Mouse (Mus musculus) heart, postnatal 36 days (tissue): ENCODE measurements around the gene Abhd12. TPM values are rescaled to one million over a fixed set of nuclear protein-coding genes. Genes with fewer than 3 reads are reported as not detected.
"Not testable (repeated sequence)": the region's sequence is repeated elsewhere in the genome, so short reads cannot be mapped to it uniquely, and the experiment has no call there.

Experiments
- DNase-seq, 2 experiments: peaks; one replicate each; pipeline ENCODE4 v3.0.0; 2021 to 2022
- intact Hi-C: fragments of 180-260 bp; cut with DNase I; formaldehyde crosslinking; loops from one replicate; pipeline ENCODE4 v1.15.1; 2025
- total RNA-seq, 2 experiments: library from RNA; stranded (reverse); gene quantifications; 2 replicates each; pipeline ENCODE4 v1.2.3; 2021

Abhd12 gene
- total RNA-seq, 2 experiments from 2014 or later = 47.8 to 50.3 TPM

DNA sequence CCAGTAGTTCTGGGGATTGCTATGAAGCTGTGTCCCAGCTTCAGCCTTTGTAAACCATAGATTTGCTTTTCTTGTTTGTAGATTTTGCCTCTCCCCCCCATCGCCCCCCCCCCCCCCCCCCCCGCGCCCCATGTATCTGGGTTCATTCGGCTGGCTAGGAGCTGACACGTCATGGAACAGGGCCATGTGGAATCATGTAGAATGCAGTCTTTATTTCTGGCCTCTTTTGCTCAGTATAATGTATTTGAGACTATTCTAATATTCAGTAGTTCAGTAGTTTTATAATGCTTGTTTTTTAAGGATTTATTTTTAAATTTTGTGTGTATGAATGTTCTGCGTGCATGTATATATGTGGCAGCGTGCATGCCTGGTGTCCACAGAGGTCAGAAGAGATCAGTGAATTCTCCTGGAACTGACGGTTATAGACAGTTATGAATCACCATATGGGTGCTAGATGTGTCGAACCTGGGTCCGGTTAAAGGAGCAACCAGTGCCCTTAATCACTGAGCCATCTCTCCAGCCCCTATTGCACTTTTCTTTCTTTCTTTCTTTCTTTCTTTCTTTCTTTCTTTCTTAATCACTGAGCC, 5.8 kb upstream of the Abhd12 start:
- intact Hi-C loops = no loop called here
- DNase-seq = no peak

DNA sequence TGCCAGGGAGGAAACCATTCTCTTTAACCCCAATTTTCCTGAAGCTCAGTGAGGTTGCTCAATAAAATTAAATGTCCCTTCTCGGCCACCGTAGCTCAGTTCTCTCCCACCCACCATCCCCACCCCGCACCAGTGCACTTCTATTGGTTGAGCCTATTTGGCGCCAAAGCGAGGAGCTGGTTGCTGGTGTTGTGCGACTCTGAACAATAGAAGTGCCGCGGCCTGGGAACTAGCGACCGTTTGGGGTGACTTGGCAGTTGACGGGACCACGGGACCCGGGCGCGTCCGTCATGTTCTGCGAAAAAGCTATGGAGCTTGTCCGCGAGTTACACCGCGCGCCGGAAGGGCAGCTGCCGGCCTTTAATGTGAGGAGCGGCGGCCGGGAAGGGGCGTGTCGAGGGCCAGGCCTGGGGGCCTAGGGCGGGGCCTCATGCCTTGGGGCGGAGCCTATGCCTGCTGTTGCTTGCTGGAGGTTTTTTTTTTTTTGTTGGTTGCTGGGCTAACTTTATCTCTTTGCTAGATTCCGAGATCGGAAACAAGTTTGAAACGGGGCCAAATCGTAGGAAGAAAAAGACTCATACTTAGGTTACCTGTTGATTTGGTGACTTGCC, 5.0 kb upstream of the Abhd12 start:
- peak; percentile 96 to 97 for DNase-seq
- intact Hi-C loops = loop anchor here (2.0 to 5.0 kb wide), 4 partner anchors 93 to 302 kb away; partner anchors contain the start of genes Apmap, Nanp and Ninl

DNA sequence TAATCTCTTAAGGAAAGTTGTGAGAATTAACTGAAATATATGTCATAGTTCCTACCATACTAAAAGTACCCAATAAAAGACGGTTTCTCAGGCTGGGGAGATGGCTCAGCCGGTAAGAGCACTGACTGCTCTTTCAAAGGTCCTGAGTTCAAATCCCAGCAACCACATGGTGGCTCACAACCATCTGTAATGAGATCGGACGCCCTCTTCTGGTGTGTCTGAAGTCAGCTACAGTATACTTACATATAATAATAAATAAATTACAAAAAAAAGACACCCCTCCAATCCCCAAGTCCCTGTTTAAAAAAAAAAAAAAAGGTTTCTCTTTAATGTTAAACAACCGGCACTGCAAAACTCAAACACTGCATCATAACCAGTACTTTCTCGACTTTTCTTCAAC, 4.3 kb upstream of the Abhd12 start:
- intact Hi-C loops = loop anchor here (2.0 to 5.0 kb wide), 4 partner anchors 93 to 302 kb away; partner anchors contain the start of genes Apmap, Nanp and Ninl
- not testable (repeated sequence) for DNase-seq

GRCm38 (mm10) chr2:150904936-150905450, 452 bp upstream of the Abhd12 start, which contains the start of gene Gins1:
Gins1 (plus strand) TSS chr2:150905400.
- DNase-seq = no peak
- intact Hi-C loops = loop anchor here (5.0 kb wide), 4 partner anchors 78 to 298 kb away; partner anchors contain the start of gene Apmap

DNA sequence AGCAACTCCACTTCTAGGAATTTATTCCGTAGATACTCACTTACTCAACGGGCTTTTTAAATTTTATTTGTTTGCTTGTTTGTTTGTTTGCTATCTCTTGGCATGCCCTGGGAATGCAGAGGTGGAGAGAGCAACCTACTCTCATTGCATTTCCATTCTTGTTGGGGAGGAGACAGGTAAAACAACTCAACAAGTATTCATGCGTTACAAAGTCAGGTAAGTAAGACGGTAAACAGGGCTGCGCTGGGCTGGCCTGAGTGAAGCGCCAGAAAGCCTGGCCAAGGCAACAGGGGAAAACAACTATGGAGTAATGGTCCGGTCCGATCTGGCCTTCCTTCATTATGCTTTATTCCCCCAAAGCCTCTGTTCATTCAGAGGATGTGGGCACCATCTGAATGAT, 2.2 kb downstream of the Abhd12 start:
- intact Hi-C loops = loop anchor here (5.0 kb wide), 1 partner anchor 75 kb away; no protein-coding TSS in a partner anchor
- DNase-seq = no peak

- DNase-seq = no peak
- intact Hi-C loops = loop anchor here (5.0 kb wide), 1 partner anchor 73 kb away; no protein-coding TSS in a partner anchor
Observed at GRCm38 (mm10) chr2:150900341-150900740, 4.2 kb downstream of the Abhd12 start.

DNA sequence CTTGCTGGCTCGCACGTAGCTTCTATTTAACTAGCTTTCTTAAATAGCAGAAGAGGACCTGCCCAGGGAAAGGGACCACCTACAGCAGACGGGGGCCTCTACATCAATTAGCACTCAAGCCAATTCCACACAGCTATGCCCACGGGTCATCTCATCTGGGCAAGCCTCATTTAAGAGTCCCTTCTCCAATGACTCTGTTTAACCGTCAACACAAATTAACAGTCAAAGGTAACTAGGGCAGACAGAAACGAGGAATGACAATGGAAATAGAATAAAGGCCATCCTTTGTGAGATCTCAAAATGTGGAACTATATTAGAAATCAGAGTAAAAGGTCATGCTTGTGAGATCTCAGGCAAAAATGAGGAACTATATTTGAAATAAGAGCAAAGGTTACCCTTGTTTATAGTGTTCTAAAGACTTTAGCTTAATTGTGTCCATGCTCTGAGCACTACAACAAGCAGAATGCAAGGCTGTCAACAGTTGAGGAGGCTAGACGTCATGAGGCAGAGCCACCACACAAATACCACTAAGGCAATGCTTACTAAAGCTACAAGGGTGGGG, 8.8 kb downstream of the Abhd12 start:
- no peak for DNase-seq
- intact Hi-C loops = no loop called here

DNA sequence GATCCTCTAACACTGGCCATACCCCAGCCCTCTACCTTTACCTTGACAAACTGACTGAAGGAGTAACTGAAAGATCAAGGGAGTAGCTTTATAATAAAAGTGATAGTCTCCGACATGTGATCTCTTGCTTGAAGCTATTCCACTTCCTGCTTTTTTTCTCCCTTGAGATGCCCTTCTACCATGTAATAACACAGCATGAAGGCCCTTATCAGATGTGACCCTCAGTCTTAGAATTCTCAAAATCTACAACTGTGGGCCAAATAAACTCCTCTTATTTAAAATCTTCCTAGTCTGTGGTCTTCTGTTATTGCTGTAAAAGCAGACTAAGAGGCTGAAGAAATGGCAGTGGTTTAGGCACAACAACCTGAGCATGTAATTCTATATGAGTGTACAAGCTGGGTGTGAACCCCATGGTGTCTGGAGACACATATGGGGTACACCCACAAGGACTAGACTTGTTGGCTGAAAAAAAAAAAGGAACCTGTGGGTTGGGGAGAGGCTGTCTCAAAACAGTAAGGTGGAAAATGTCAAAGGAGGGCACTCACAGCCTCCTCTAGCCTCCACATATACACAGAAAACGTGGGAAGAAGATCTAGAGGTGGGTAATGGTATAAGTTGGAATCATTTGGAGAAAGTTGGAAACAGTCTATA, 9.8 kb downstream of the Abhd12 start:
- intact Hi-C loops = loop anchor here (5.0 kb wide), 1 partner anchor 42 kb away; no protein-coding TSS in a partner anchor
- DNase-seq = no peak

DNA sequence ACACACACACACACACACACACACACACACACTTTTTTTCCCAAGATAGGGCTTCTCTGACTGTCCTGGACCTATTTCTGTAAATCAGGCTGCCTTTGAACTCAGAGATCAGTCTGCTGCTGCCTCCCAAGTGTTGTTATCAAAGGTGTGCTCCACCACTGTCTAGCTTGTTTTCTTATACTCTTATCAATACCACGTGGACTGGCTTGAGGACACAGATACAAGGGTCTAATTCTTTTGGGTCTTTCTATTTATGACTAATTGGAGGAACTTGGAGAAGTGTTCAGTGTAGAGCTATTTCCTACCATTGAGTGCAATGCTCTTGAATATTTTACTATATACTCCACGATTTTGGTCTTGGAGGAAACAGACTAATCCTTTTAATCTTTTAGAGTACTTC, 17.2 kb downstream of the Abhd12 start:
- DNase-seq = no peak
- intact Hi-C loops = no loop called here

DNA sequence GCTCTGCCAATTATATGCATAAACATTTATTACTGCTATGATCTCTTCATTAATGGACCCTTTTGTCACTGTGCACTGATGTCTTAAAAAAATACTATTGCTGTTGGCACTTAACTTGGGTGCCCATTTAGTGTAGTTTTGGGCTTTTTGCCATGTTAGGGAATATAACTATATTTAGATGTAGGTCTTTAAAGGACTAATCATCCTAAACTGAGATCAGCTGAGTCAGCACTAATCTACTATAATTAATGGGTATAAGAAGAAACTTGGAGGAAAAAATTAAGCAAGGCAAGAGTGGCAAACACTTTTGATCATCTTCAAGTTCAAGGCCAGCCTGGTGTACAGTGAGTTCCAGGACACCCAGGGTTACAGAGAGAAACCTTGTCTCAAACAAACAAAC, 18.2 kb downstream of the Abhd12 start:
- DNase-seq = no peak
- intact Hi-C loops = no loop called here

GRCm38 (mm10) chr2:150885814-150886213, 18.7 kb downstream of the Abhd12 start:
- intact Hi-C loops = no loop called here
- DNase-seq = no peak

DNA sequence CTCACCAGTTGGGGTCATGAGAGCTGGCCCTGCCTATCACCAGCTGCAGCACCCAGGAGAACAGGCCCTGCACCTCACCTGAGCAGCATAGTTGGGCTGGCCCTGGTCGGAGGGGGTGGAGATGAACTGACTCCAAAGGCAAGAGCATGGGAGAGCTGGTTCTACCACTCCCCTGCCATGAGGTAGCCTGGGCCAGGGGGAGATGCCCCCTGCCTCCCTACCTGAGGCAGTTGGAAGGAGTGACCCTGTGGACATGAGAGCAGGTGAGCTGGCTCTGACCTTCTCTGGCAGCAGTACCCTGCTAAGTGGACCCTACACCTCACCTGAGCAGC, 19.8 kb downstream of the Abhd12 start:
- intact Hi-C loops = no loop called here
- DNase-seq = no peak

GRCm38 (mm10) chr2:150884075-150884778, 20.3 kb downstream of the Abhd12 start:
- DNase-seq = no peak
- intact Hi-C loops = no loop called here

DNA sequence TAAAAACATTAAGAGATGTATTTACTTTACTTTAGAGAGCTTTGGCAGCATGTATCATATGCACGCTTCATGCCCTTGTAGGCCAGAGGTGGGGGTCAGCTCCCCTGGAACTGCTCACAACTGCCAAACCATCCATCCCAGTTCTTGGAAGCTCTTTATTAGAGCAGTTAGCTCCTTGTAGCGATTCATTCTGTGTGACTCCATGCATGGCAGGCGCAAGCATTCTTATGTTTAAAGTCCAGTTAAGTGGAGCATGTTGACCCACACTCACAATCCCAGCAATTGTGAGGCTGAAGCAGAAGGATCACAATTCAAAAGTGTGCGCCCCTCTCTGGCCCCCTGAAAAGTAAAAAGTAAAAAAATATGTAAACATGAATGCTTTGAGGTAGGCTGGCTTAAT, 27.0 kb downstream of the Abhd12 start:
- no peak for DNase-seq

DNA sequence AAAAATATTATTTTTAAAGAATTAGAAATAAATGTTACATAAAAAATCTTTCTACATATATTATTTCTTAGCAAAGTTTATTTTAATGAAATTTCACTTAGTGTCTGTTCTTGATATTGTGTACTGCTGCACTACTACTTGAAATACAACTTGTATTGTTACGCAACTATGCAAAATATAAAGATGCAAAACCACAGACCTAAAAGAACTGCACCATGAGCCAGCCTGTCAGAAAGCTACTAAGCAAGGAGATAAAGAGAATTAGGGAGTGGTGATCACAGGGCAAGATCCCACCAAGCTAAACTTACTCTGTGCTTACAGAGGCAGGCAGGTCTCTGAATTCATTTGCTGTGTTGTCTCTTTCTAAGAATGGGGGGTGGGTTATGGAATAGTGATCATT, 29.3 kb downstream of the Abhd12 start:
- intact Hi-C loops = no loop called here
- DNase-seq = no peak

More for the DNA sequence above, 27.0 kb downstream of the Abhd12 start:
- intact Hi-C loops = no loop called here

GRCm38 (mm10) chr2:150874508-150874907, 30.0 kb downstream of the Abhd12 start:
- DNase-seq = no peak
- intact Hi-C loops = no loop called here

GRCm38 (mm10) chr2:150869446-150869845, 35.1 kb downstream of the Abhd12 start:
- no peak for DNase-seq
- intact Hi-C loops = no loop called here

- intact Hi-C loops = no loop called here
- DNase-seq = no peak
Observed at GRCm38 (mm10) chr2:150867021-150867420, 37.5 kb downstream of the Abhd12 start.

GRCm38 (mm10) chr2:150861128-150861527, 43.4 kb downstream of the Abhd12 start:
- intact Hi-C loops = no loop called here

DNA sequence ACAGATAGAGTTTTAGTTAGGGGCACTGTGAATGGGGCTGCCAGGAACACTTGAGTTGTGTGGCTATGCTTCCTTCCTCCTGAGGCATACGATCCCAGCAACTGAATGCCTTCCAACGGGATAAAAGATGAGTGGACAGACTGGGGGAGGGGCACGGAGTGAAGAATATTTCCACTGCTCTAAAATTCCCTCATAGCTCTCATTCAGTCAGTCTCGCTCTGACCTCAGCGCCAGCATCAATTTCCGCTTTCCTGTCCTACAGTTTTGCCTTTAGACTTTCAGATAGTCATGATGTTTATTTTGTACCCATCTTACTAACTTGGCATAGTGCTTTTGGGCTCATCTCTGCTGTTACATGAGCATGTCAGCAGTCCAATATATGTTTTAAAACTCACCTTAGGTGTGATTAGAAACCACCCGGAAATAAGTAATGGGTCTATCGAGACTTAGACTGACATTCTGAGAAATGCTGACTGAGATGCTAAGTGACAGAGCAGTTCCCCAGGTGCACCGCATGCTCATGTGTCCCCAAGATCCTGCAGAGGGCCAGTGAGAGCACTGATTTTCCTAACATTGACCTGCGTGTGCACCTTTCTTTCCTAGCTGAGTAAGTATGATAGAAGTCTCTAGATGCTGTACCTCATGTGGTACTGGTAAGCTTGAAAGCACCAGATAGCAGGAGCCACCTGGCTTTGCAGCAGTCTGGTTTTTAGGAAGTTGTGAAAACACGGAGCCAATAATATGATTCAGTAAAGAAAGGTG, 44.7 kb downstream of the Abhd12 start:
- no peak for DNase-seq
- intact Hi-C loops = no loop called here

More at GRCm38 (mm10) chr2:150861128-150861527, 43.4 kb downstream of the Abhd12 start:
- no peak for DNase-seq
